Mouse (Mus musculus): Measurements from ENCODE around the gene Osbpl10. TPM values are rescaled to one million over a fixed set of nuclear protein-coding genes. Genes with fewer than 3 reads are reported as not detected.

Gene Osbpl10
- total RNA-seq, 2 experiments from 2014 or later = 4.6 TPM

DNA sequence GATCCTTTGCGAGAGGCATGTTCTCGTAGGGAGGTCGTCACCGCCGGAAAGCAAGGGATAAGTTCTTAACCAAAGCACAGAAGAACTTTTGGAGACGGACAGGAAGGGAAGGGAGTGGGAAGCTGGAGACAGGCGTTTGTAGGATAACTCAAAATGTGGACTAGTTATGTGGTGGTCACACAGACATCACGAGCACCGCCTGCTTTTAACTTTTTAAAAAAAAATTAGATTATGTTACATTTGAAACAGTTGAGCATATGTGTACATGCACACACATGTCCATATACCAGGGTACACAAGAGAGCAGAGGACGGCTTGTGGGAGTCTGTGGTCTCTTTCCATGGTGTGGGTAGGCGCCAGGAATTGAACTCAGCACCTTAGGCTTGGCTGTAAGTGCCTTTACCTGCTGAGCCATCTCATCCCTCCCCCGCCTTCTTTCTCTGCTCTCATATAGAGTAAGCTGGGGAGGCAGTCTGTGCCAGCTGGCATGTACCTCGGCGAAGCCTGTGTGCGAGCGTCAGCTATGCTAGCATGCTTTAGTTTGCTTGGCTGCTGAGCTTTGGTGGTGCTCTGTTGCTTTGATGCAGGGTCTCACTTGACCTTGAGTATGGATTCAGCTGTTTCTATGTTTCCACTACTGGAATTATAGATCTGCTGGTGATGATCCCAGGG lies 4.5 kb downstream of the Osbpl10 start, which contains the start of gene Rps27rt:
Rps27rt (minus strand) TSS at position 51 of the 672 bp plus-strand sequence.
- intact Hi-C loops (cut with DNase I) = no loop called here
- DNase-seq = no peak

DNA sequence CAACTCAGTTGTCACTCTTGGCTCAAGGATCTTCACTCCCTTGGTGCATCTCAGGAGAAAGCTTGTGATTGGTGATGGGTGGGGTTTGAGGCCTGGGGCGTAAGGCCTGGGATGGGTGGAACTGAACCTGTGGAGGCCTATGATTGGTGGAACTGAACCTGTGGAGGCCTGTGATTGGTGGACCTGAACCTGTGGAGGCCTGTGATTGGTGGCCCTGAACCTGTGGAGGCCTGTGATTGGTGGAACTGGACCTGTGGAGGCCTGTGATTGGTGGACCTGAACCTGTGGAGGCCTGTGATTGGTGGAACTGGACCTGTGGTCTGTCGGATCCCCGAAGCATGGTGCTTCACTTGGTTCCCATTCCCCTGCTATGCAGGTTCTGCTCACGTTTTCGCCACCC lies 7.4 kb downstream of the Osbpl10 start:
- DNase-seq = no peak
- intact Hi-C loops (cut with DNase I) = no loop called here

DNA sequence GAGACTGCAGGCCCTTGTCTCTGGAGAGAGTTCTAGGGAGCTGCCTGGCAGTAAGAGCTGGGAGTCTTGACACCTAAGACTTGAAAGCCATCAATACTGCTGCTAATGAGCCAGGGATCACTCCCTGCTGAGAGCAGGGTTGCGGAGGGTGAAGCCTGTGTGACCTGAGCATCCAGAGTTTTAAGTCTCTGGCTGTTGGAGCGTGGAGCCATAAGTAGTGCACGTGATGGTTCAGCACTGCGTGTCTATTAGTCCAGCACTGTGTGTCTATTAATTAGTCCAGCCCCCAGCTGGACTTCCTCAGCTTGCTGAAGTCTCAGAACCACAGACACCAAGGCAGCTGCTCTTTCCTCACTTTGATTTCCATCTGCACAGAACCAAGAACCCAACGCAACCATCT lies 8.0 kb downstream of the Osbpl10 start:
- intact Hi-C loops (cut with DNase I) = no loop called here
- no peak for DNase-seq

DNA sequence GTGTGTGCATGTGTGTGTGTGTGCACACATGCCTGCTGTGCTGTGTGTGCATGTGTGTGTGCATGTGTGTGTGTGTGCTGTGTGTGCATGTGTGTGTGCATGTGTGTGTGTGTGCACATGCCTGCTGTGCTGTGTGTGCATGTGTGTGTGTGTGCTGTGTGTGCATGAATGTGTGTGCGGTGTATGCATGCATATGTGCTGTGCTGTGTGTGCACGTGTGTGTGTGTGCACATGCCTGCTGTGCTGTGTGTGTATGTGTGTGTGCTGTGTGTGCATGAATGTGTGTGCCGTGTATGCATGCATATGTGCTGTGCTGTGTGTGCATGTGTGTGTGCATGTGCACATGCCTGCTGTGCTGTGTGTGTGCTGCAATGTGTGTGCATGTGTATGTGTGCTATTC lies 9.7 kb downstream of the Osbpl10 start:
- intact Hi-C loops (cut with DNase I) = no loop called here
- DNase-seq = no peak

DNA sequence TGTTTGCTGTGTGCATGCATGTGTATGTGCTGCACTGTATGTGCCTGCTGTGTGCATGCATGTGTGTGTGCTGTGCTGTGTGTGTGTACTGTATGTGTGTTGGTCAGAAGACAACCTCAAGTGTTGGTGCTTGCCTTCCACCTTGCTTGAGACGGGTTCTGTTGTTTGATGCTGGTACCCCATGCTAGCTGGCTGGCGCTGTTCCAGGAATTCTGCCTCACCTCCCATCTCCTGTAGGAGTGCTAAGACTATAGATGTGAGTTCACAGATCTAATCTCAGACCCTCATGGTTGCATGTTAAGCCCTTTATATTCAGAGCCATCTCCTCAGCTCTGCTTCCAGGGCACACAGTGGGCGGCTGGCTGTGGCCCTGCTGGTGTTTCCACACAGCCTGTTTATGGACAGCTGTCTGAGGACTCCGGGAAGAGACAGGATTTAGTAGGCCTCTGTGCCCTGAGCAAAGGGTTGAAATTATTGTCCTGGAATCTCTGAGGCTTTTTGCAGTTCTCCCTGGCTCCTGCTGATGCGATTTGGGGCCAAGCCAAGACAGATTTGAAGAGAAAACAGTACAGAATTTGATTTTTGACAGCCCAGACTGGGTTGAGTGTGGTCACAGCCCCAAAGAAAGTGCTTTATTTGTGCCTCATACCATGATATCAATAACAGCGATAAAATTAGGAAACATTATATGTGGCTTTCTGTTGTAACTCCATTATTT lies 10.4 kb downstream of the Osbpl10 start:
- DNase-seq = no peak

DNA sequence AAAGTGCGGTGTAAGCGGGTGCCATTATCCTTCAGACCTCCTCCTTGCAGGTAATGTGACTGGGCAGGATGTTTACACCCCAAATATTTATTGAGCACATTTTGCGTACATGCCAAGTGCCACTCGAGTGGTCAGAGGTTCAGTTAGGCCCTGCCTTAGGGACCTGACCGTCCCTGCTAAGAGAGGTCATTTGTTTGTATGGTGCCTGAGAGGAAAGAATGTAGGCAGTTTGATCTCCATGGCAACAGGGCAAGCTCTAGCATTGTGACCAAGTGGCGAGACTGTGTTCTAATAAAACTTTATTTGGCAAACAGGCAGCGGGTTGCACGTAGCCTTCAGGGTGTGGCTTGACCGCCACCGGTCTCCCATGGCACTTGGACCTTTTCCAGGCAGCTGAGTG lies 12.1 kb downstream of the Osbpl10 start:
- no peak for DNase-seq
- intact Hi-C loops (cut with DNase I) = no loop called here

More for the DNA sequence above, 10.4 kb downstream of the Osbpl10 start:
- intact Hi-C loops (cut with DNase I) = no loop called here

DNA sequence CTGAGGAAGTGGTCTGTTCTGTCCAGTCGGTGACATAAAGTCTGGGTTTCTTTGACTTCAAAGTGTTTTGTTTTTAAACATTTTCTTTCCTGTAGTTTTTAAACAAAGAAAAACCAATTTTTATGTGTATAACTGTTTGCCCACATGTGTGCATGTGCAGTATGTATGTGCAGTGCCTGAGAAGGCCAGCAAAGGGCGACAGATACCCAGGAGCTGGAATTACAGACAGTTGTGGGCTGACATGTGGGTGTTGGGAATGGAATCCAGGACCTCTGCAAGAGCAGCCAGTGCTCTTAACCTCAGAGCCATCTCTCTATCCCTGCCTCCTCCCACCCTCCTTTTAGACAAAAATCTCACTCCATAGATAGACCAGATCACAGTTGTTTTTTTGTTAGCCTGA lies 14.2 kb downstream of the Osbpl10 start:
- DNase-seq = no peak
- intact Hi-C loops (cut with DNase I) = no loop called here

DNA sequence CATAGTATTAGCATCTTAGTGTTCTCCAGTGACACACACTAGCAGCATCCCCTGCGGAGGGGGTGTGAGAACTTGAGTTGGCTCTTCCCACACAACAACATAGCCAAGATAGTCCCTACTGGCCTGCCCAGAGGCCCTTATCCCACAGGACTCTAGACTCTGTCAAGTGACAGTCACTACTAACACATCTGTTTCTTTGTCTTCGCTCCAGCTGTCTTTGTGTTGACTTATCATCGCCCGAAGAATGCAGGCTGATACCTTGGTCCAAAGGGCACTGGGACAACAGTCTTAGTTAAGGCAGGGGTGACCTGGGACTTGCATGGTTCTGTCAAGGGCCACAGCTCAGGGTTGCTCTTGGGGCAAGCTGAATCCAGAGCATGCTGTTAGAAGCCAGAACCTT lies 16.9 kb downstream of the Osbpl10 start:
- intact Hi-C loops (cut with DNase I) = no loop called here

DNA sequence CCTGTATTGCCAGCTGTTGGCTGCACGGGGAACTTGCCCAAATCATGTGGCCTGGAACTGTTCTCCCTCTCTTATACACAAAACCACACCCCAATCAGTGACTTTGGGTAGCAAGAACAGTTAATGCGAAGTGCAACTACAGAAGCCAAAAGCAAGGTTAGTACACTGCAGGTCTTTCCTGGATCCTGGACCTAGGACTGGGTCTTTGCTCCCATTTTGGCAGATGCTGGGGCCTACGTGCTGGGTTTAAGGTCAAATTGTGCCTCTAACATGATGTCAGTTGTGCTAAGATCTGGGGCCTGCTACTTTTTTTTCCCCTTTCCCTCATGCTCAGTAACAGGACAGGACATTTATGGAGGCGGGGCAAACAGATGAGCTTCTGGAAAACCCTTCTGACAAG lies 17.3 kb downstream of the Osbpl10 start:
- intact Hi-C loops (cut with DNase I) = no loop called here
- no peak for DNase-seq

More for the DNA sequence above, 16.9 kb downstream of the Osbpl10 start:
- no peak for DNase-seq

DNA sequence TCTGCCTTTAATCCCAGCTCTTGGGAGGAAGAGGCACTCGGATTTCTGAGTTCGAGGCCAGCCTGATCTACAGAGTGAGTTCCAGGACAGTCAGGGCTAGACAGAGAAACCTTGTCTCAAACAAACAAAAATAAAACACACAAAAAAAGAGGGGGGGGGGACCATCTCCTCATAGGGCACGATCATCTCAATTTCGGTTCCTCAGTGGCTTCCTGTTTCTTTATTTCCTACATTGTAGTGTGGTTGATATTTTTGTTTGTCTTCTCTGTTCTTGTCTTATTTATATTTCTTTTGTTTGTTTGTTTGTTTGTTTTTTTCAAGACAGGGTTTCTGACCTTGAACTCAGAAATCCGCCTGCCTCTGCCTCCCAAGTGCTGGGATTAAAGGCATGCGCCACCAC lies 18.1 kb downstream of the Osbpl10 start:
- intact Hi-C loops (cut with DNase I) = no loop called here
- DNase-seq = no peak

DNA sequence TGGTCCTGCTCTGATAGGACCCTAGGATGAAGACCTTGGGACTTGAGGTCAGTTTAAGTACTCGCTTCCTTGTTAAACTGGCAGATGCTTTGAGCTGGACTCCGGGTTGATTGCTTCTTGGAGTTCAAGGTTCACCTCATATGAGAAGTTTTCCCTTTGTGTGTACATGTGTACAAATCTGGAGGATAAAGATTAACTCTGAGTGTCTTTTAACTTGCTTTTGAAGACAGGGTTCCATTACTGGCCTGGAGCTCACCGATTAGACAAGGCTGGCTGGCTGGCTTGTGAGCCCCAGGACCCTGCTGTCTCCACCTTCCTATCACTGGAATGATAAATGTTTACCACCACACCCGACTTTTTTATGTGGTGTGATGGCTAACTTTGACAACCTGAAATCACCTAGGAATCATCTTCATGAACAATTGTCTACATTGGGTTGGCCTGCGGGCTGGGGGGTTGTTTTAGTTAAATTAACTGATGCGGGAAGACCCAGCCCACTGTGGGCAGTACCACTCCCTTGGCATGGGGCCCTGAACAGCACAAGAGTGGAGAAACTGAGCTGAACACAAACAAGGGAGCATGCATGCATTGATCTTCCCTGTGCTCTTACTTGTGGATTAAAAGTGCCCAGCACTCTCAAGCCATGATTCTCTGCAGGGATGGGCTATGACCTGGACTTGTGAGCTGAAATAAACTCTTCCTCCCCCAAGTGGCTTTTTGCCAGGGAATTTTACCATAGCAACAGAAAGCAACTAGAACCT lies 20.8 kb downstream of the Osbpl10 start:
- DNase-seq = no peak
- intact Hi-C loops (cut with DNase I) = no loop called here

DNA sequence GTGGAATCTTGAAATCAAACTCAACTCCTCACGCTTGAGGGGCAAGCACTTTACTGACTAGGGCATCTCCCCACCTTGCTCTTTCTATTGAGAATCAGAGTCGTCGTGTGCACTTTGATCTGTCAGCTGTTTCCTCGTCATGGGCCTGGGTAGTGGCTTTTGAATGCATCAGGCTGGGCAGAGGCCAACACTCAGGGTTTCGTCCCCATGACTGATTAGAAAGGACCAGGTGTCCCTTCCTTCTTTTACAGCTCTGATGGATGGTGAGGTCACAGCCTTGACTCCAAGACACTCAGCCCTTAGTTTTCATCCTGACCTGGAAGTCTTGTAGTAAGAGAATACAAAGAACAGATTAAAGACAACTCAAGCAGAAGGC lies 21.4 kb downstream of the Osbpl10 start:
- intact Hi-C loops (cut with DNase I) = no loop called here
- no peak for DNase-seq

DNA sequence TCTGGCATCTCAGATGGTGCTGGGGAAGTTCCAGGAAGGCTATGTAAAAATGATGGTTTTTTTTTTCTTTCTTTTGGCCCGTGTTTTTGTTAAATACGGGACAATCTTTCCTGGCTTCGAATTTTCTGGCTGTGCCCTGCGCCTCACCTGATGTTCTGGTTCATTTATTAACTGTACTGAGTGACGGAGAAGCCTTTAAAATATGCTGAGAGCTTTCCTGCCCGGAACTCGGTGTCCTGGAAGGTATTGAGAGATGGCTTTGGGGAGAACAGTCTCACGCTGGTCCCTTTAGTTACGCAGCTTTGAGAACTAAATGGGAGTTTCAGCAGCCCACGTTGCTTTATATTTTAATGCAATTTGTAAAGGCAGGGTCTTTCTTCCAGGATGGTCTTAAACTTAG lies 27.1 kb downstream of the Osbpl10 start:
- intact Hi-C loops (cut with DNase I) = no loop called here
- no peak for DNase-seq

DNA sequence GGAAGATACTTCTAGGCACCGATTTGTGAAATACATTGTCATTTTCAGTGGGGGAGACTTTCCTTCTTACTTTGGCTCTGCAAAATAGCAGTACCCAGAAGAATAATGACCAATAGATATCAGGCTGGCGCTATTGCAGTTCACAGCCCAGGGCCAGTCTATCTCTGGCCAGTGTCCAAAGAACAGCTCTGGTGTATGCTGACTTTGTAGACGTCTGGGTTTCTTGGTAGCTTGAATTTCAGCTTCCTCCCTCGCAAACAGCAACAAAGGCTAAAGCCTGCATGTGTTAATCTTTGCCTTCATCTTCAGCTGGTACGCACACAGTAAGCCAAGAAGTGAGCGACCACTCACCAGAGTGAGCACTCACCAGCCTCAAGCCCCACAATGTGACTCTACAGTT lies 29.4 kb downstream of the Osbpl10 start:
- no peak for DNase-seq
- intact Hi-C loops (cut with DNase I) = no loop called here

DNA sequence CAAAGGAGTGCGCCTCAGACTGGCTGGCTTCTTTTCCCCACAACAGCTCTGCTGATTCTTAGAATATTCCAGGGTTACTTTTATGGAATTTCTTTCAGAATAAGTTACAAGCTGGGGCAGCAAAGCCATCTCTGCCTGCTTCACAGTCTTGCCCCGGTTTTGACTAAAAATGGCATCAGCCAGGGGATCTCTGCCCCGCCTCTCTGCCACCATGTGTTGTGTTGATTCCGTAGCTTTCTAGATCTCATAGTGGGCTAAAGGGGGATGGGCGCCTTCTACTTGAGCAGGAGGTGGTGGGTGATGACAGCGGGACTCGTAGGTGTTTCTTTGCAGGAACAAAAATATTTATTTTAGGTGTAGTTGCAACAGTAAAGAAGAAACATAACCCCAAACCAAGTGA lies 29.8 kb downstream of the Osbpl10 start:
- no peak for DNase-seq
- intact Hi-C loops (cut with DNase I) = no loop called here

DNA sequence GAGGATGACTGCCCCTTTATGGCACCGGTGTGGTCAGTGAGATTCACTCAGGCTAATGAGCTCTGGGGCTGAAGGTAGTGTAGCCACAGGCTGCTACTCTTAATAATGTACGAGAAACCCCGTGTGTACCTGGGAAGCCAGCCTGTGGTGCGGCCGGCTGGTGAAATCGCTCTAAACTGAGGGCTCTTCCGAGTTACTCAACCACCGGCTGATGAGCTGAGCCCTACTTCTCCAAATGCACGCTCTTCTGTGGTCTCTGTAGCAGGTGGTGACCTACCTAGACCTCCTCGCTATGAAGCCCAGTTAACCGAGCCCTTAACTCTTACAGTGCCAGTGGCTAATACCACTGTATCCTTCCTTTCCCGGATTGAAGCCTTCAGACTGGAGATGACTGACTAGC lies 34.0 kb downstream of the Osbpl10 start:
- no peak for DNase-seq
- intact Hi-C loops (cut with DNase I) = no loop called here

DNA sequence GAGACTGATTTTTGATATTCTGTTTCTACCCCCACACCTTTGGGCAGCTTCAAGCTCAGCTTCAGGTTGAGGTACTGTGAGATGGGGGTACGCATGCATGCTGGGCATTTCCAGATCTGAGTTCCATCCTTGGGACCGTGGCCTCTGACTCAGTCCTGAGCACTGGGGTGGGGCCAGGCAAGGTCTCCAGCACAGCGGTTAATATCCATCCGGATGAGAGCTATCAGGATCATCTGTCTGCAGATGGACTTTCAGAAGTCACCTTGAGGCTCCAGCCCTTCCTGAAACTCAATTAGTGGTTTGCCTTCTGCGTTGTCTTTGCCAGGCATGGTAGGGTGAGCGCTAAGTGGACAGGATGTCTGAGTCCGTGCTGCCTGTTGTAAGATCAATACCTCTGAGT lies 41.8 kb downstream of the Osbpl10 start:
- no peak for DNase-seq
- intact Hi-C loops (cut with DNase I) = no loop called here

DNA sequence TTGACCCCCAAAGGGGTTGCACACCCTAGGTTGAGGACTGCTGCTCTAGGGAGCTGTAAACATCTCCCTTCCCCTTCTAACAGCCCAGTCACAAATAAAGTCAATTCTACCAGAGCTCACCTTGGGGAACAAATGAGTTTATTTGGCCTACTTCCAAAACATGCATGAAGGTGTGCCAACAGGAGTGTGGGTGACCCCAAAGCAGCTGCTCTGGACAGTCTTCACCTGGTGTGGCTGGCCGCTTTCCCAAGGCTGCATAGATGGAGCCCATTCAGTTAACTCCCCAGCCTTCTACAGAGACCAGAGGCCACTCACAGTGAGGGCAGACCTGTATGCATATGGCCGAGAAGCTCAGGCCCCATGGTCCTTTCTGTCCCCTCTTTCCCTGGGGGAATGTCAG lies 43.0 kb downstream of the Osbpl10 start:
- no peak for DNase-seq
- intact Hi-C loops (cut with DNase I) = no loop called here

DNA sequence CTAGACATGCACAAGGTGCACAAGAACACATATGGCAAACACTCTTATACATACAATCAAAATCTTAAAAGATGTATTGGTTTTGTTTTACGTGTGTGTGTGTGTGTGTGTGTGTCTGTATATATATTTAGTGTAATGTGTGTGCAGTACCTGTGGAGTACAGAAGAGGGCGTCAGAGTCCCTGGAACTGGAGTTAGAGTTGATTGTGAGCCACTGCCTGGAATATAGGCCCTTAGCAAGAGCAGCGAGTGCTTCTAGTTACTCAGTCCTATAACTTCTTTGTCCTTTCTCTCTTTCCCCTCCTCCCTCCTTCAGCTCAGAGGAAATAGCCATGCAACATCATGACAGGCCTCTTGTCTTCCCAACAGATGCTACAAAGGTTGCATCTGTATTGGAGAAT lies 44.8 kb downstream of the Osbpl10 start:
- intact Hi-C loops (cut with DNase I) = no loop called here

DNA sequence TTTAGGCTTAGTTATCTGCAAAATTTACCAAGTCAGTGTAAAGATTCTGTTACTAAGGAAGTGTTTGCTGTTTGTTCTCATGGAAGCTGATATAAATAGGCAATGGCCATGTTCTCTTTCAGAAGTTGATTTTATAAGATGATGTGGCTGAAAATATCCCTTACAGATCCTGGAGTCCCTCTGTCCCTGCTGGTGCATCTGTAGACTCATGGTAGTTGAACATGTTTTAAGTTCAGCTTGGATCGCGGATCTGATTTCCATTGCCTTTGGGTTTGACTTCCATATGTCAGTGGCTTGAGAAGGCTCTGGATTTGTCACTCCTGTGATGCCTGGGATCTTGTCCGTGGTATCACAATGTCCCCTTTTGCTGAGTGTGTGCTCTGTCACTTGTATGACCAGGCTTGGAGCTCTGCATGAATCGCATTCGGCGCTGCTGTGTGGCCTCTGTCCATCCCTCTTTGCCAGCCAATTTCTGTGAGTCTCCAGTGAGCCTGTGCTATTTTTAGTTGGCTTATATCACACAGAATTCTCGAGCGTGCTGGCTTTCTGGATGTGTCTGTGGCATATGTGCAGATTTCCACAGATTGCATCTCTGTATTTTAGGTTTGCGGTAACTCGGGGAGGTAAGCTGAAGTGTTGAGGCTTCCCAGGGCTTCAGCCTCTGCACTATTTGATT lies 45.5 kb downstream of the Osbpl10 start:
- DNase-seq = peak; percentile 53 to 59
- intact Hi-C loops (cut with DNase I) = no loop called here

More for the DNA sequence above, 44.8 kb downstream of the Osbpl10 start:
- DNase-seq = no peak

DNA sequence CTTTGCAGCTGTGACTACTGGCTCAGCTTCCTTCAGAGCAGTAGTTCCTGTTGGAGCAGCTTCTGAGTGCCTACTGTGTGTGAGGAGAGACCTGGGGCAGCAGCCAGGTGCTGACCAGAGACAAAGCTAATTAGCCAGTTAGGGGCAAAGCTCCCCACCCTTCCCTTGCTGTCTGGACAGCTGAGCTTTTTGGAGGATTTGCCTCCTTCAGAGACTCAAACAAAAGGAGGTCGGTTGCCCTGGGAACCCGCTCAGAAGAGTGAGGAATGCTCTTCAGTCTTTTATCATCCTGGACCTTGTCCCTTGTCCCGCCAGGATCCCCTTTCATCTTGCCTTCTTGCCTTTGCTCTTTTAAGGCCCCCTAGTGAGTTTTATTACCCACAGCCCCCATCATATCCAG lies 50.9 kb downstream of the Osbpl10 start:
- intact Hi-C loops (cut with DNase I) = no loop called here
- DNase-seq = no peak

Data from heart, postnatal 10 days (tissue).